Mouse (Mus musculus) cerebellum, adult 2 months (tissue): ENCODE results near the gene Mff.

Experiments
- CTCF ChIP-seq: fragments of 200-500 bp; IDR thresholded peaks from 2 replicates; pipeline ENCODE4 v1.5.1; 2011; ENCODE audit warnings: low read depth, mild to moderate bottlenecking, control low read depth, low read length, moderate library complexity, borderline replicate concordance; ENCODE audit not compliant: insufficient read depth
- POLR2A ChIP-seq: fragments of 200-500 bp; IDR thresholded peaks from 2 replicates; pipeline ENCODE4 v1.6.1; 2011; ENCODE audit warnings: low read length, control low read depth, borderline replicate concordance; ENCODE audit not compliant: insufficient read depth

DNA sequence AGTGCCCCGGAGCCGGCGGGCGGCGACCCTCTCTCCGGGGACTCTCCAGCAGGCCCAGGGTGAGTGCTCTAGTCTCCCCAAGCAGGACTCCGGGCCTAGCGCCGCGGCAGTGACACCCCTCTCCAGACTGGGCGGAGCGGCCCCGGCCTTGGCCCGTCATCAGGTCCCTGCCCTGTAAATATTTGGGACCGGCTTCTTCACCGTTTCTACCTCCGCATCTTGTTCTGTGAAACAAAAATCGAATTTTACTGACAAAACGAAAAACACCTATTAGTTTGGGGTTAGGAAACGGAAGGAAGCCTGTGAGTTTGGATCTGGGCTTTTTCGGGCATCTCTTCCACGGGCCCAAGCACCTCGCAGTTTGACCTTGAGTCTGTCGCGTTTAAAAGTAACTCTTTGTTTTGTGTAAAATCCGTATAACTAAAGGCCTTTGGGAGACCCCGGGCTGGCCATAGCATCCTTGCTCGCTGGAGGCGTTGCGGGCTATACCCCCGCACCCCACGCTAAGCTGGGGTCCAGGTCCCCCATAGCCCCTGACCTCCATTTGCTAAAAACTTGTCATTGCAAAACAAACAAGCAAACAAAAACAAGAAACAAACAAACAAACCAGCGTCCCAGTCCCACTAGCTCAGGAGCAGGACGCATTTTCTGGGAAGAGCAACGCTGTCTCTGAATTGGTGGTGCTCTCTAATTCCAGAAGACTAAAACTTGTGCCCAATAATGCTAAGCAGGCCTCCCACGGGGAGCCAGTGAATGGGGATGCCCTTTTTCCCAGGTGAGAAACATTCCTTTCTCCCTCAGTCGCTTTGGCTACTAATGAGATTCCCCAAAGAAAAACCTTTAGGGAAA, 560 bp downstream of the Mff start:
- TF ChIP-seq CTCF: no peak
- TF ChIP-seq POLR2A: no peak
